Mouse (Mus musculus) stomach, embryonic 15.5 days (tissue): ENCODE data around the gene Ccr1. TPM values are rescaled to one million over a fixed set of nuclear protein-coding genes. Genes with fewer than 3 reads are reported as not detected.

ENCODE experiments used
- ATAC-seq: fragments of 200-750 bp; cut with Nextera tagmentation; 2 replicates; pipeline ENCODE4 v1.8.0; 2017; ENCODE audit warnings: low read depth, moderate number of reproducible peaks, moderate TSS enrichment; ENCODE audit not compliant: insufficient read depth, low FRiP score
- H3K27ac ChIP-seq: fragments of 300-500 bp; sonication (generic); 2 replicates; pipeline ENCODE4 v1.5.1; 2015; ENCODE audit warnings: mild to moderate bottlenecking, inconsistent platforms
- H3K27me3 ChIP-seq: fragments of 300-500 bp; sonication (generic); replicated peaks from 2 replicates; pipeline ENCODE4 v1.6.1; 2015; ENCODE audit warnings: inconsistent platforms
- H3K36me3 ChIP-seq: fragments of 300-500 bp; sonication (generic); 2 replicates; pipeline ENCODE4 v1.6.1; 2015; ENCODE audit warnings: inconsistent platforms
- H3K4me1 ChIP-seq: fragments of 300-500 bp; sonication (generic); 2 replicates; pipeline ENCODE4 v1.6.1; 2015; ENCODE audit warnings: inconsistent platforms
- H3K4me2 ChIP-seq: fragments of 300-500 bp; sonication (generic); 2 replicates; pipeline ENCODE4 v1.6.1; 2015; ENCODE audit warnings: mild to moderate bottlenecking, inconsistent platforms
- H3K4me3 ChIP-seq: fragments of 300-500 bp; sonication (generic); replicated peaks from 2 replicates; pipeline ENCODE4 v1.5.1; 2015; ENCODE audit warnings: inconsistent platforms
- H3K9ac ChIP-seq: fragments of 300-500 bp; sonication (generic); 2 replicates; pipeline ENCODE4 v1.6.1; 2015; ENCODE audit warnings: inconsistent platforms
- H3K9me3 ChIP-seq: fragments of 300-500 bp; sonication (generic); 2 replicates; pipeline ENCODE4 v1.6.1; 2016; ENCODE audit warnings: inconsistent platforms
- WGBS: fragments of 180-500 bp; shearing (Covaris S2); methylation state at CpG from one replicate; pipeline ENCODE4 v1.1.7; 2015; 5-methylcytosine and 5-hydroxymethylcytosine counted together
- polyA plus RNA-seq: library from polyadenylated mRNA; unstranded; fragments of >200 nt; fragmentation: Nextera tagmentation; extraction: Ambion mirVana; gene quantifications from 2 replicates; pipeline ENCODE4 v1.2.1, GENCODE M21; 2015

The Ccr1 gene
- polyA plus RNA-seq, 1 experiment from 2014 or later: 4.8 TPM

DNA sequence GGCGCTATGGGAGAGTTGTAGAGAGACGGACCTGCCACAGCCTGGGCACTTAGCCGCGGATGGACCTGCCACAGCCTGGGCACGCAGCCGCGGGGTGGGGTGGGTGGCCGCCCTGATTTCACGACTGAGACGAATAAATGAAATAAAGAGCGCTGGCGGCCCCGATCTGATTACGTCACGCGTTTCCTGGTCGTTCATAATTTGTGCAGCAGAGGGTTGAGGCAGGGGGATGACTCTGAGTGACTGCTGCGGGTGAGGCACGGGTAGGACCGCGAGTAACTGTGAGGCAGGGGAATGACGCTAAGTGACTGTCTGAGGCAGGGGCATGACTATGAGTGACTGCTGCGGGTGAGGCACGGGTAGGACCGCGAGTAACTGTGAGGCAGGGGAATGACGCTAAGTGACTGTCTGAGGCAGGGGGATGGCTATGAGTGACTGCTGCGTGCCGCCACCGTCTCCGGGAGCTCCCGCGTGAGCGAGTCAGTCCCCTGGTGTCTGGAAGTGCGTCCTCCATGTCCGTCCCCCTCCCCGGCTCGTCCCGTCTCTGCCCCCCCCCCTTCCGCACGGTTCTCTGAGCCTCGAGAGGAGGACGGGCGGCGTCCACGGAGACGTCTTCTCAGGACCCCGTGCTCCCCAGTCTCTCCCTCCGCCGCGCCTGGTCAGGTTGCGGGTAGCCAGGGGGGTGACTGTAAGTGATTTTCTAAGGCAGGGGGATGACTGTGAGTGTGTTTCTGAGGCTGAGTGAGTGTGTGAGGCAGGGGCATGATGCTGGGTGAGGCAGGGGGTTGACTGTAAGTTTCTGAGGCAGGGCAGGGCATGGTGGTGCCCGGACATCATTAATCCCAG, 45.1 kb downstream of the Ccr1 start:
- Histone ChIP-seq H3K9me3 (no peaks in the 10 kb centered on the region), H3K36me3 (no peaks in the 10 kb centered on the region), H3K9ac (no peak overlapping the region), H3K4me3 (peak overlapping the region; percentile 61), H3K4me1 (peaks cover 17% of the 10 kb centered on the region), H3K27ac (no peak overlapping the region; the same call in 1 of the 2 replicates), H3K4me2 (peak overlapping the region; percentile 82), H3K27me3 (no peaks in the 10 kb centered on the region)
- WGBS: under 1% methylated on average over 48 of the region's 53 CpGs
- ATAC-seq: peak; percentile 25; the same call in 1 of the 2 replicates

Other genes with a start within 250 kb of the Ccr1 start
- gene Cxcr6, start 162.2 kb downstream of the Ccr1 start, polyA plus RNA-seq: 0.88 and 1.1 TPM in 2 replicates
- 15.6 and 16.3 TPM in 2 replicates for gene Fyco1, start 116.8 kb downstream of the Ccr1 start, polyA plus RNA-seq
- gene Xcr1, start 106.7 kb downstream of the Ccr1 start, polyA plus RNA-seq: not detected in 2 replicates
- not detected in 2 replicates for gene Ccr1l1, start 9.7 kb upstream of the Ccr1 start, polyA plus RNA-seq
- 0.13 and 0.18 TPM in 2 replicates for gene Ccr3, start 53.3 kb upstream of the Ccr1 start, polyA plus RNA-seq
- 6.8 and 7.4 TPM in 2 replicates for gene Ccr2, start 133.3 kb upstream of the Ccr1 start, polyA plus RNA-seq
- gene Ccr5, start 152.9 kb upstream of the Ccr1 start, polyA plus RNA-seq: 1.9 and 2.6 TPM in 2 replicates